Mouse (Mus musculus): ENCODE results near the gene Tmeff1. TPM values are rescaled to one million over a fixed set of nuclear protein-coding genes. Genes with fewer than 3 reads are reported as not detected.

The Tmeff1 gene
- polyA plus RNA-seq, 1 experiment from 2014 or later: 1.0 TPM

GRCm38 (mm10) chr4:48622946-48623345 is 38.0 kb downstream of the Tmeff1 start:
- no peaks in the 10 kb centered on the region for H3K27me3 ChIP-seq
- no peaks in the 10 kb centered on the region for H3K4me1 ChIP-seq (replicated peaks)
- no peak for ATAC-seq (ENCODE audit: insufficient read depth)
- WGBS (ENCODE audit: insufficient replicate concordance): 76% methylated on average over 7 of the region's 7 CpGs
- no peaks in the 10 kb centered on the region for H3K9me3 ChIP-seq (replicated peaks)
- no peak overlapping the region for H3K9ac ChIP-seq
- no peaks in the 10 kb centered on the region for H3K36me3 ChIP-seq (replicated peaks)
- H3K27ac ChIP-seq (replicated peaks): no peak overlapping the region
- no peak overlapping the region for H3K4me2 ChIP-seq
- H3K4me3 ChIP-seq (replicated peaks): no peak overlapping the region

GRCm38 (mm10) chr4:48624961-48625360 is 40.0 kb downstream of the Tmeff1 start:
- Histone ChIP-seq H3K36me3 (replicated peaks) (no peaks in the 10 kb centered on the region), H3K9ac (no peak overlapping the region), H3K27ac (replicated peaks) (no peak overlapping the region), H3K4me2 (no peak overlapping the region), H3K4me3 (replicated peaks) (no peak overlapping the region), H3K27me3 (no peaks in the 10 kb centered on the region), H3K4me1 (replicated peaks) (no peaks in the 10 kb centered on the region), H3K9me3 (replicated peaks) (no peaks in the 10 kb centered on the region)
- WGBS (ENCODE audit: insufficient replicate concordance): 61% methylated on average over 6 of the region's 6 CpGs
- ATAC-seq (ENCODE audit: insufficient read depth): no peak

- no peaks in the 10 kb centered on the region for H3K36me3 ChIP-seq (replicated peaks)
- no peak overlapping the region for H3K4me2 ChIP-seq
- H3K4me3 ChIP-seq (replicated peaks): no peak overlapping the region
- H3K27me3 ChIP-seq: no peaks in the 10 kb centered on the region
- H3K4me1 ChIP-seq (replicated peaks): no peaks in the 10 kb centered on the region
- no peak for ATAC-seq (ENCODE audit: insufficient read depth)
- no peaks in the 10 kb centered on the region for H3K9me3 ChIP-seq (replicated peaks)
- no peak overlapping the region for H3K9ac ChIP-seq
- WGBS (ENCODE audit: insufficient replicate concordance): 73% methylated on average over 9 of the region's 9 CpGs
- H3K27ac ChIP-seq (replicated peaks): no peak overlapping the region
These were observed 40.9 kb downstream of the Tmeff1 start for GRCm38 (mm10) chr4:48625836-48626235.

- Histone ChIP-seq H3K9ac (no peak overlapping the region), H3K36me3 (replicated peaks) (no peaks in the 10 kb centered on the region), H3K27me3 (no peaks in the 10 kb centered on the region), H3K4me1 (replicated peaks) (no peaks in the 10 kb centered on the region), H3K4me2 (no peak overlapping the region), H3K4me3 (replicated peaks) (no peak overlapping the region), H3K27ac (replicated peaks) (no peak overlapping the region), H3K9me3 (replicated peaks) (no peaks in the 10 kb centered on the region)
- 79% methylated on average over 13 of the region's 13 CpGs for WGBS (ENCODE audit: insufficient replicate concordance)
- no peak for ATAC-seq (ENCODE audit: insufficient read depth)
These were observed 44.5 kb downstream of the Tmeff1 start for GRCm38 (mm10) chr4:48629445-48629844.

GRCm38 (mm10) chr4:48633529-48633928 is 48.6 kb downstream of the Tmeff1 start:
- Histone ChIP-seq H3K27ac (replicated peaks) (no peak overlapping the region), H3K27me3 (no peaks in the 10 kb centered on the region), H3K4me1 (replicated peaks) (no peaks in the 10 kb centered on the region), H3K9me3 (replicated peaks) (no peaks in the 10 kb centered on the region), H3K4me2 (no peak overlapping the region), H3K4me3 (replicated peaks) (no peak overlapping the region), H3K36me3 (replicated peaks) (no peaks in the 10 kb centered on the region), H3K9ac (no peak overlapping the region)
- ATAC-seq (ENCODE audit: insufficient read depth): no peak
- WGBS (ENCODE audit: insufficient replicate concordance): 68% methylated on average over 6 of the region's 6 CpGs

GRCm38 (mm10) chr4:48634058-48634457 is 49.1 kb downstream of the Tmeff1 start:
- 56% methylated on average over 2 of the region's 2 CpGs for WGBS (ENCODE audit: insufficient replicate concordance)

GRCm38 (mm10) chr4:48636831-48637230 is 51.9 kb downstream of the Tmeff1 start:
- Histone ChIP-seq H3K9ac (no peak overlapping the region), H3K27ac (replicated peaks) (no peak overlapping the region), H3K4me2 (no peak overlapping the region), H3K4me3 (replicated peaks) (no peak overlapping the region), H3K4me1 (replicated peaks) (no peaks in the 10 kb centered on the region), H3K27me3 (no peaks in the 10 kb centered on the region), H3K9me3 (replicated peaks) (no peaks in the 10 kb centered on the region), H3K36me3 (replicated peaks) (no peaks in the 10 kb centered on the region)
- no peak for ATAC-seq (ENCODE audit: insufficient read depth)
- 85% methylated on average over 13 of the region's 13 CpGs for WGBS (ENCODE audit: insufficient replicate concordance)

More at GRCm38 (mm10) chr4:48634058-48634457, 49.1 kb downstream of the Tmeff1 start:
- no peaks in the 10 kb centered on the region for H3K9me3 ChIP-seq (replicated peaks)
- H3K27ac ChIP-seq (replicated peaks): no peak overlapping the region
- H3K4me3 ChIP-seq (replicated peaks): no peak overlapping the region
- H3K4me2 ChIP-seq: no peak overlapping the region
- H3K36me3 ChIP-seq (replicated peaks): no peaks in the 10 kb centered on the region
- H3K27me3 ChIP-seq: no peaks in the 10 kb centered on the region
- no peak for ATAC-seq (ENCODE audit: insufficient read depth)
- no peak overlapping the region for H3K9ac ChIP-seq
- no peaks in the 10 kb centered on the region for H3K4me1 ChIP-seq (replicated peaks)

- WGBS (ENCODE audit: insufficient replicate concordance): 56% methylated on average over 10 of the region's 10 CpGs
- H3K27me3 ChIP-seq: no peaks in the 10 kb centered on the region
- no peak overlapping the region for H3K27ac ChIP-seq (replicated peaks)
- no peak overlapping the region for H3K9ac ChIP-seq
- no peaks in the 10 kb centered on the region for H3K9me3 ChIP-seq (replicated peaks)
- H3K4me1 ChIP-seq (replicated peaks): no peaks in the 10 kb centered on the region
- H3K4me2 ChIP-seq: no peak overlapping the region
- no peak for ATAC-seq (ENCODE audit: insufficient read depth)
- no peak overlapping the region for H3K4me3 ChIP-seq (replicated peaks)
- no peaks in the 10 kb centered on the region for H3K36me3 ChIP-seq (replicated peaks)
These were observed 53.2 kb downstream of the Tmeff1 start for GRCm38 (mm10) chr4:48638132-48638531.

GRCm38 (mm10) chr4:48639503-48639902 is 54.5 kb downstream of the Tmeff1 start:
- H3K9me3 ChIP-seq (replicated peaks): no peaks in the 10 kb centered on the region
- no peak overlapping the region for H3K4me2 ChIP-seq
- no peak overlapping the region for H3K27ac ChIP-seq (replicated peaks)
- no peaks in the 10 kb centered on the region for H3K36me3 ChIP-seq (replicated peaks)
- no peak overlapping the region for H3K9ac ChIP-seq
- no peaks in the 10 kb centered on the region for H3K4me1 ChIP-seq (replicated peaks)
- ATAC-seq (ENCODE audit: insufficient read depth): no peak
- no peaks in the 10 kb centered on the region for H3K27me3 ChIP-seq
- no peak overlapping the region for H3K4me3 ChIP-seq (replicated peaks)
- WGBS (ENCODE audit: insufficient replicate concordance): 86% methylated on average over 17 of the region's 17 CpGs

- Histone ChIP-seq H3K27me3 (no peaks in the 10 kb centered on the region), H3K9me3 (replicated peaks) (no peaks in the 10 kb centered on the region), H3K4me2 (no peak overlapping the region), H3K9ac (no peak overlapping the region), H3K4me3 (replicated peaks) (no peak overlapping the region), H3K4me1 (replicated peaks) (no peaks in the 10 kb centered on the region), H3K36me3 (replicated peaks) (no peaks in the 10 kb centered on the region), H3K27ac (replicated peaks) (no peak overlapping the region)
- 68% methylated on average over 6 of the region's 6 CpGs for WGBS (ENCODE audit: insufficient replicate concordance)
- no peak for ATAC-seq (ENCODE audit: insufficient read depth)
These were observed 58.8 kb downstream of the Tmeff1 start for GRCm38 (mm10) chr4:48643801-48644200.

- no peak overlapping the region for H3K27ac ChIP-seq (replicated peaks)
- no peaks in the 10 kb centered on the region for H3K27me3 ChIP-seq
- H3K4me1 ChIP-seq (replicated peaks): no peaks in the 10 kb centered on the region
- ATAC-seq (ENCODE audit: insufficient read depth): no peak
- no peak overlapping the region for H3K4me3 ChIP-seq (replicated peaks)
- H3K4me2 ChIP-seq: no peak overlapping the region
- 85% methylated on average over 5 of the region's 5 CpGs for WGBS (ENCODE audit: insufficient replicate concordance)
- H3K9ac ChIP-seq: no peak overlapping the region
- H3K36me3 ChIP-seq (replicated peaks): no peaks in the 10 kb centered on the region
- no peaks in the 10 kb centered on the region for H3K9me3 ChIP-seq (replicated peaks)
These were observed 61.2 kb downstream of the Tmeff1 start for GRCm38 (mm10) chr4:48646143-48646542.

GRCm38 (mm10) chr4:48650617-48651360 is 65.8 kb downstream of the Tmeff1 start:
- 72% methylated on average over 10 of the region's 10 CpGs for WGBS (ENCODE audit: insufficient replicate concordance)
- Histone ChIP-seq H3K4me1 (replicated peaks) (no peaks in the 10 kb centered on the region), H3K36me3 (replicated peaks) (no peaks in the 10 kb centered on the region), H3K9ac (no peak overlapping the region), H3K9me3 (replicated peaks) (no peaks in the 10 kb centered on the region), H3K4me3 (replicated peaks) (no peak overlapping the region), H3K27ac (replicated peaks) (no peak overlapping the region), H3K4me2 (no peak overlapping the region), H3K27me3 (no peaks in the 10 kb centered on the region)
- no peak for ATAC-seq (ENCODE audit: insufficient read depth)
